Mouse (Mus musculus): ENCODE measurements around the gene Fam120b. TPM values are rescaled to one million over a fixed set of nuclear protein-coding genes. Genes with fewer than 3 reads are reported as not detected.
"Not testable (repeated sequence)": the region's sequence is repeated elsewhere in the genome, so short reads cannot be mapped to it uniquely, and the experiment has no call there.

Gene Fam120b
- polyA plus RNA-seq, 1 experiment from 2014 or later = 11.5 TPM

GRCm38 (mm10) chr17:15440067-15440462 is 44.1 kb downstream of the Fam120b start:
- H3K4me1 ChIP-seq (replicated peaks; ENCODE audit: control insufficient read depth, insufficient read depth, low read length) = no peaks in the 10 kb centered on the region
- no peak overlapping the region for H3K4me3 ChIP-seq (ENCODE audit: low read depth, low read length)
- H3K27me3 ChIP-seq (replicated peaks; ENCODE audit: control insufficient read depth, insufficient read depth, low read length) = no peaks in the 10 kb centered on the region
- no peak for ATAC-seq
- 55% methylated on average over 8 of the region's 8 CpGs for WGBS
- H3K36me3 ChIP-seq (ENCODE audit: control insufficient read depth, insufficient read depth) = no peaks in the 10 kb centered on the region
- H3K4me2 ChIP-seq (replicated peaks; ENCODE audit: low read depth) = no peak overlapping the region
- no peak for TF ChIP-seq CTCF (IDR thresholded peaks at IDR 0.05; ENCODE audit: low read depth)
- H3K9ac ChIP-seq (ENCODE audit: low read depth, low read length) = no peak overlapping the region
- H3K9me3 ChIP-seq (ENCODE audit: control insufficient read depth) = no peaks in the 10 kb centered on the region
- H3K27ac ChIP-seq (ENCODE audit: low read depth, low read length) = no peak overlapping the region

GRCm38 (mm10) chr17:15440463-15441121 is 44.6 kb downstream of the Fam120b start:
- Histone ChIP-seq H3K27ac (ENCODE audit: low read depth, low read length) (no peak overlapping the region), H3K9ac (ENCODE audit: low read depth, low read length) (no peak overlapping the region), H3K27me3 (replicated peaks; ENCODE audit: control insufficient read depth, insufficient read depth, low read length) (no peaks in the 10 kb centered on the region), H3K9me3 (ENCODE audit: control insufficient read depth) (no peaks in the 10 kb centered on the region), H3K4me1 (replicated peaks; ENCODE audit: control insufficient read depth, insufficient read depth, low read length) (no peaks in the 10 kb centered on the region), H3K4me2 (replicated peaks; ENCODE audit: low read depth) (no peak overlapping the region), H3K4me3 (ENCODE audit: low read depth, low read length) (no peak overlapping the region), H3K36me3 (ENCODE audit: control insufficient read depth, insufficient read depth) (no peaks in the 10 kb centered on the region)
- no peak for TF ChIP-seq CTCF (IDR thresholded peaks at IDR 0.05; ENCODE audit: low read depth)
- 16% methylated on average over 11 of the region's 11 CpGs for WGBS
- ATAC-seq = peak; percentile 16; the same call in 1 of the 2 replicates

- Histone ChIP-seq H3K36me3 (ENCODE audit: control insufficient read depth, insufficient read depth) (no peaks in the 10 kb centered on the region), H3K4me1 (replicated peaks; ENCODE audit: control insufficient read depth, insufficient read depth, low read length) (no peaks in the 10 kb centered on the region), H3K9me3 (ENCODE audit: control insufficient read depth) (no peaks in the 10 kb centered on the region), H3K27ac (ENCODE audit: low read depth, low read length) (no peak overlapping the region), H3K27me3 (replicated peaks; ENCODE audit: control insufficient read depth, insufficient read depth, low read length) (no peaks in the 10 kb centered on the region), H3K4me2 (replicated peaks; ENCODE audit: low read depth) (no peak overlapping the region), H3K9ac (ENCODE audit: low read depth, low read length) (no peak overlapping the region), H3K4me3 (ENCODE audit: low read depth, low read length) (no peak overlapping the region)
- 80% methylated on average over 3 of the region's 3 CpGs for WGBS
- ATAC-seq = no peak
- no peak for TF ChIP-seq CTCF (IDR thresholded peaks at IDR 0.05; ENCODE audit: low read depth)
These were observed 49.4 kb downstream of the Fam120b start for GRCm38 (mm10) chr17:15445421-15445820.

GRCm38 (mm10) chr17:15447831-15448230 is 51.8 kb downstream of the Fam120b start:
- no peak overlapping the region for H3K4me2 ChIP-seq (replicated peaks; ENCODE audit: low read depth)
- H3K4me1 ChIP-seq (replicated peaks; ENCODE audit: control insufficient read depth, insufficient read depth, low read length) = no peaks in the 10 kb centered on the region
- no peak overlapping the region for H3K9ac ChIP-seq (ENCODE audit: low read depth, low read length)
- 71% methylated on average over 5 of the region's 5 CpGs for WGBS
- no peaks in the 10 kb centered on the region for H3K9me3 ChIP-seq (ENCODE audit: control insufficient read depth)
- no peak overlapping the region for H3K4me3 ChIP-seq (ENCODE audit: low read depth, low read length)
- no peak for ATAC-seq
- H3K36me3 ChIP-seq (ENCODE audit: control insufficient read depth, insufficient read depth) = no peaks in the 10 kb centered on the region
- TF ChIP-seq CTCF (IDR thresholded peaks at IDR 0.05; ENCODE audit: low read depth) = no peak
- H3K27me3 ChIP-seq (replicated peaks; ENCODE audit: control insufficient read depth, insufficient read depth, low read length) = no peaks in the 10 kb centered on the region
- H3K27ac ChIP-seq (ENCODE audit: low read depth, low read length) = no peak overlapping the region

- H3K4me2 ChIP-seq (replicated peaks; ENCODE audit: low read depth); ATAC-seq; H3K9me3 ChIP-seq (ENCODE audit: control insufficient read depth); H3K36me3 ChIP-seq (ENCODE audit: control insufficient read depth, insufficient read depth); H3K27ac ChIP-seq (ENCODE audit: low read depth, low read length); H3K27me3 ChIP-seq (replicated peaks; ENCODE audit: control insufficient read depth, insufficient read depth, low read length); H3K9ac ChIP-seq (ENCODE audit: low read depth, low read length); H3K4me3 ChIP-seq (ENCODE audit: low read depth, low read length); H3K4me1 ChIP-seq (replicated peaks; ENCODE audit: control insufficient read depth, insufficient read depth, low read length): not testable (repeated sequence)
- whole genome bisulfite sequencing = 77% methylated on average over 5 of the region's 6 CpGs
These were observed 53.1 kb downstream of the Fam120b start for GRCm38 (mm10) chr17:15449144-15449543.

GRCm38 (mm10) chr17:15449606-15450005 is 53.6 kb downstream of the Fam120b start:
- no peak for ATAC-seq
- no peaks in the 10 kb centered on the region for H3K36me3 ChIP-seq (ENCODE audit: control insufficient read depth, insufficient read depth)
- WGBS = 71% methylated on average over 3 of the region's 3 CpGs

GRCm38 (mm10) chr17:15455203-15455602 is 59.2 kb downstream of the Fam120b start:
- WGBS = 74% methylated on average over 4 of the region's 4 CpGs
- no peak for TF ChIP-seq CTCF (IDR thresholded peaks at IDR 0.05; ENCODE audit: low read depth)
- no peak for ATAC-seq
- Histone ChIP-seq H3K27ac (ENCODE audit: low read depth, low read length) (no peak overlapping the region), H3K4me2 (replicated peaks; ENCODE audit: low read depth) (no peak overlapping the region), H3K36me3 (ENCODE audit: control insufficient read depth, insufficient read depth) (no peaks in the 10 kb centered on the region), H3K9ac (ENCODE audit: low read depth, low read length) (no peak overlapping the region), H3K4me3 (ENCODE audit: low read depth, low read length) (no peak overlapping the region), H3K27me3 (replicated peaks; ENCODE audit: control insufficient read depth, insufficient read depth, low read length) (no peaks in the 10 kb centered on the region), H3K9me3 (ENCODE audit: control insufficient read depth) (no peaks in the 10 kb centered on the region), H3K4me1 (replicated peaks; ENCODE audit: control insufficient read depth, insufficient read depth, low read length) (no peaks in the 10 kb centered on the region)

More at GRCm38 (mm10) chr17:15449606-15450005, 53.6 kb downstream of the Fam120b start:
- Histone ChIP-seq H3K27ac (ENCODE audit: low read depth, low read length) (no peak overlapping the region), H3K4me3 (ENCODE audit: low read depth, low read length) (no peak overlapping the region), H3K4me1 (replicated peaks; ENCODE audit: control insufficient read depth, insufficient read depth, low read length) (no peaks in the 10 kb centered on the region), H3K9me3 (ENCODE audit: control insufficient read depth) (no peaks in the 10 kb centered on the region), H3K9ac (ENCODE audit: low read depth, low read length) (no peak overlapping the region), H3K4me2 (replicated peaks; ENCODE audit: low read depth) (no peak overlapping the region), H3K27me3 (replicated peaks; ENCODE audit: control insufficient read depth, insufficient read depth, low read length) (no peaks in the 10 kb centered on the region)
- TF ChIP-seq CTCF (IDR thresholded peaks at IDR 0.05; ENCODE audit: low read depth) = no peak
